Mouse (Mus musculus) megakaryocyte, embryonic 14.5 days (primary cell): ENCODE measurements around the gene Qk.

Experiments
- FLI1 ChIP-seq: IDR thresholded peaks from 2 replicates; pipeline ENCODE4 v1.6.1; 2012; ENCODE audit warnings: low read length, inconsistent platforms, mixed read lengths
- GATA1 ChIP-seq: IDR thresholded peaks from 3 replicates; pipeline ENCODE4 v1.6.1; 2012; ENCODE audit warnings: mixed read lengths, low read length, inconsistent platforms, borderline replicate concordance

DNA sequence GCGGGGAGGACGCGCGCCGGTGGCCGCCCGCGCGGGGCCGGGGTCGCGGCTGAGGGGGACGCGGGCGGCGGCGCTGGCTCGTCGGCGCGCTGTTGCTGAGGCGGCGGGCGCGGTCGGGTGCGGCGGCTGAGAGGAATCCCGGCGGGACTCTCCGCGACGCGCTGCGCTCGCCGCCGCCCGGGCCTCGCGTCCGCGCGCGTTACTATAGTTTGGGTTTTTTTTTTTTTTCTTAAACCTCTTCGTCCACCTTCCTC is 296 bp downstream of the Qk start:
- TF ChIP-seq GATA1 (no peak), FLI1 (no peak)
